Mouse (Mus musculus): Measurements from ENCODE around the gene Jak1. TPM values are rescaled to one million over a fixed set of nuclear protein-coding genes. Genes with fewer than 3 reads are reported as not detected.

Gene Jak1
- total RNA-seq (2021) = 100 to 1,000 TPM; 122 to 126 TPM

DNA sequence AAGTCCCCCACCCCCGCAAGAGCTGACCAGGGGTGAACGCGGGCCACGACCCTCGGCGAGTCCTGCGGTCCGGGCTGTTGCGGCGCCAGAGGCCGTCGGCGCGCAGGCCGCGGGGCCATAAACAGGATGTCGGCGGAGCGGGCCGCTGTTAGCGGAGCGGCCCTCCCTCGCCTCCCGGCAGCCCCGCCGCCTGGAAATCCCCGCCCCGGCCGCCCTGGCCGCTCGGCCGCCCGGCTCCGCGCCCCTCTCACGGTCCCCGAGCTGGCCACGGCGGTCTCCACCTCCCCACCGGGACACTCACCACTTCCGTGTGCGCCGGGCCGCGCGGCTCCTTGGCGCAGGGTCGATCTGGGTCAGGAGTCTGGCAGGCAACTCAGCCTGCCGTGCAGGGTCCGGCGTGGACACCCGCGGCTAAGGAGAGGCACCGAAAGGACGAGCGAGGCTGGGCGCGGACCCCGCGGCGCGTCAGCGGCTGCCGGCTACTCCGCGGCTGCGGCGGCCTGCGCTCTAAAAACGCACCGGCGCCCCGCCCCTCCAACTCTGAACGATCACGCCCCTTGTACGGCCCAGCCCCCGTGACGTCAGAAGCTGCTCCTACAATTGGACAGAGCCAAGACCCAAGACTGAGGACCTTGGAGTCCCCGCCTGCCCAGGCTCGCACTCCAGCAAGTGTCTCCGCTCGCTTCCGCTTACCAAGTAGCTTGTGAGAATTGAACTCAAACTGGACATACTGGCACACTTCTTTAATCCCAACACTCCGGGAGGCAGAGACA, at the start of gene Jak1:
Gene Jak1, minus strand, starts transcription at position 542 of the 773 bp plus-strand sequence.
- intact Hi-C loops (cut with DNase I) = loop anchor here (5.0 kb wide), 1 partner anchor 98 kb away; no protein-coding TSS in a partner anchor
- peak; percentile 94 to 95 for DNase-seq (ENCODE audit: low spot score in 2 of 2)

- intact Hi-C loops (cut with DNase I) = no loop called here
- no peak for DNase-seq (ENCODE audit: low spot score in 2 of 2)
Observed at GRCm38 (mm10) chr4:101312055-101312454, 47.0 kb upstream of the Jak1 start.

DNA sequence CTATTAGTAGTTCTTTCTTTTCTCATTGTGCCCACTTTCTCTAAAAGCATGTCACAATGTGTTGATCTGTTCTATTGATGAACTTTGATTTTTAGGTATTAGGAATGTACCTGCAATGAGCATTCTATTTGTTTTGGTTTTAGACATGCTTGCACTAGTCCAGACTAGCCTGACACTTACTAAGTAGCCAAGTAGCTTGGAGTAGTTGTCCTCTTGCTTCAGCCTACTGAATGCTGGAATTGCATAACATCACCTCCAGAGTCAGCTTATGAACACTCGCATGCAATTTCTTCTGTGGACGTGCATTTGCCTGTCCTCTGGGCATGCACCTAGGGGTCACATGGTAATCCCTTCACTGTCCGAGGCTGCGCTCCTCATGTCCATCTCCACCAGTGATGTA, 43.1 kb upstream of the Jak1 start:
- no peak for DNase-seq (ENCODE audit: low spot score in 2 of 2)
- intact Hi-C loops (cut with DNase I) = no loop called here

GRCm38 (mm10) chr4:101307286-101307685, 42.2 kb upstream of the Jak1 start:
- no peak for DNase-seq (ENCODE audit: low spot score in 2 of 2)
- intact Hi-C loops (cut with DNase I) = no loop called here

DNA sequence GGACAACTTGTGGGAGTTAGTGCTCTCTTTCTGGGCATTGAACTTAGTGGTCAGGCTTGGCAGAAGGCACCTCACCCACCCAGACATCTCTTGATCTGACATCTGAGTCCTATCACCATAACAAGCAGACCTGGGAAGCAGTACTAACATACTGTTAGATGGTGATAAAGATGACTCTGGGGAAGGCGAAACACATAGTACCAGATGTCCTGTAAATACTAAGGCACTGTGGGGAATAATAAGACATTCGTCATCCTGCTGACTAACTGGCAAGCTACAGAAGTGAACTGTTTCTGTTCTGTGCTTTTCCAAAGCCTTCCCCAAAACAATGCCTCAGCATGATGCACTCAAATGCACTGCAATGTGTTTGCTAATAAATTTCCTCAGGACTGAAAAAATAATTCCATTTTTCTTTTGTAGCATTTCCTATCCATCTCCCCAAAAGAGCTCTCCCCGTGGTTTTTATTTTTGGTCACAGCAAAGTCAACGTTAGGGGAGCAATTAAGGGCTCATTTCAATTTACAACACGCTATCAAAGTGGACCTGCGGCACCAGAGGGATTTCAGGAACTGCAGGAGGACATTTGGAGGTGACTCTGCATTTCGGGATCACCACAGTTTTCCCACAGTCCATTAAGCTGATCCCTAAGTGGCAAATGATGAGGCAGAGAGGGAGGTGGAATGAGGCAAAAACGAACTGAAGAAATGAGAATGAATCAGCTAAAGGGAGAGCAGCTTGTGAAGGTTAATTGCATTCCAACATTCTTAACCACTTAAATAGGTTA, 41.2 kb upstream of the Jak1 start:
- DNase-seq (ENCODE audit: low spot score in 2 of 2) = no peak

DNA sequence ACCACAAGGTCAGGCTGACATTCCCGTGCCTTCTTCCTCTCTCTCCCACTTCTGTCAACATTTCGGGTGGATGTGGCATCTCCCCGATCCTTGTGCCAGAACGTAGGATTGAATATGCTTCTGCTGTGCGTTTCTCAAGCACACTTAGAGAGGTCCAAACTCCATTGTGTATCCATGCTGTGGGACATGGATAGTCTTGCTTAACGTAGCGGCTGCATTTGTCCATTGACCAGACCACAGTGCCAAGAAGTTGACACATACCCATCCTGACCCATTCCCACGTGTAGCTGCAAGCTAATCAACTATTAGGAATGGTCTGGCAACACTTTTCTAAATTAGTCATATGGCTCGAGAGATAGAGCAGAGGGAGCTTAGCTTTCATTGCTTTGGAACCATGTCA, 40.0 kb upstream of the Jak1 start:
- intact Hi-C loops (cut with DNase I) = no loop called here
- DNase-seq (ENCODE audit: low spot score in 2 of 2) = no peak

More for the DNA sequence above, 41.2 kb upstream of the Jak1 start:
- intact Hi-C loops (cut with DNase I) = no loop called here

- intact Hi-C loops (cut with DNase I) = no loop called here
- no peak for DNase-seq (ENCODE audit: low spot score in 2 of 2)
Observed at GRCm38 (mm10) chr4:101304114-101304513, 39.0 kb upstream of the Jak1 start.

DNA sequence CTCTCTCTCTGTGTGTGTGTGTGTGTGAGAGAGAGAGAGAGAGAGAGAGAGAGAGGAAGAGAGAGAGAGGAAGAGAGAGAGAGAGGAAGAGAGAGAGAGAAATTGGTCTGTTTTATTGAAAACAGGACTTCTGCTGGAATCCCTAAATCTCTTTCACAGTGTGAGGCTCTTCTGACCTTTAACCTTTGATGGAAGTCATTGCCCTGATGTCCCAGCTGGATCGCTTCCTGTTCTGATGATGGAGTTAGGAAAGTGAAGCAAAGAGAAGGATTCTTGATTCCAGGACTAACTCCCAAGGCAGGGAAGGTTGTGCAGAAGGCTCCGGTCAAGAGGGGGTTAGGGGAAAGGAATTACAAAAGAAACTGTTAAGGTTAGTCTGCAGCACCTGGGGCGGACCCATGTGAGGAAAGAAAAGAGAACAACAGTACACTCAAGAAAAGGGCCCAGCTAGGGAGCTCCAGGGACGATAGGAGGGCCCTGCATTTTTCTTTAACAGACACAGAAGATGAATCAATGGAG, 35.4 kb upstream of the Jak1 start:
- DNase-seq (ENCODE audit: low spot score in 2 of 2) = no peak
- intact Hi-C loops (cut with DNase I) = no loop called here

- intact Hi-C loops (cut with DNase I) = no loop called here
- no peak for DNase-seq (ENCODE audit: low spot score in 2 of 2)
Observed at GRCm38 (mm10) chr4:101298311-101298990, 33.4 kb upstream of the Jak1 start.

DNA sequence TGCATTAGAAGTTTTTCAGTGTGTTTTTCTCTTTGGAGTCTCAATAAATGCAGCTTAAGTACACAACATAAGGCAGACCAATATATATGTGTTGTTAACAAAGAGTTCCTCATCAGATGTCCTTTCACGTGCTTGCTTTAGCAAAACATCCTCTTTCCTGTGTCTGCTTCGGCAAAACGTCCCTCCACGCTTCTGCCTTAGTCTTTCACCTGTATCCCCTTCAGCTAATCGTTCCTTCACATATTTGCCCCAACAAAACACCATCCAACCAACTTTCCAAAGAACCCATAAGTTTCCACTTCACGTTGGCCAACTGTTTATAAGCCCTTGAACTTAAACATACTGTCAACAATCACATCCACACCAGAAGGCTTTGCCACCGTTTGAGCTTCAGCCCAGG, 31.8 kb upstream of the Jak1 start:
- DNase-seq (ENCODE audit: low spot score in 2 of 2) = no peak
- intact Hi-C loops (cut with DNase I) = no loop called here

- no peak for DNase-seq (ENCODE audit: low spot score in 2 of 2)
- intact Hi-C loops (cut with DNase I) = no loop called here
Observed at GRCm38 (mm10) chr4:101295788-101296187, 30.7 kb upstream of the Jak1 start.

DNA sequence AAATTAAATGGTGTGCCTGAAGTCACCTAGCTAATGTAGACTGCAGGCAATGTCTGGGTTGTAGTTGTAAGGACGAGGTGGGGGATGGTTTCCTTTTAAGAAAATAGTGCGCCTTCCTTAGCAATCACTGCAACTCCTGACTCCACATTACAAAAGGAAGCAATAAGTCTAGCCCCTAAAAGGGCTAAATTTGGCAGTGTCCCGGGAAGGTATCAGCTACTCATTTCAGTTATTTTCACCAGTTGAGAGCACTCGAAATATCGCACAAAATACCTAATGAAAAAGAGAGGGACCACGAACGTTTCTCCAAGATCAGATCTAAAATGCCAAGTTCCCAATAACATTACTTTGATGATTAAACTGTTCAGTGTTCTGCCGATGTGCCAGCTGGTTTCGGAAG, 28.6 kb upstream of the Jak1 start:
- no peak for DNase-seq (ENCODE audit: low spot score in 2 of 2)
- intact Hi-C loops (cut with DNase I) = loop anchor here (2.0 kb wide), 1 partner anchor 63 kb away; no protein-coding TSS in a partner anchor

DNA sequence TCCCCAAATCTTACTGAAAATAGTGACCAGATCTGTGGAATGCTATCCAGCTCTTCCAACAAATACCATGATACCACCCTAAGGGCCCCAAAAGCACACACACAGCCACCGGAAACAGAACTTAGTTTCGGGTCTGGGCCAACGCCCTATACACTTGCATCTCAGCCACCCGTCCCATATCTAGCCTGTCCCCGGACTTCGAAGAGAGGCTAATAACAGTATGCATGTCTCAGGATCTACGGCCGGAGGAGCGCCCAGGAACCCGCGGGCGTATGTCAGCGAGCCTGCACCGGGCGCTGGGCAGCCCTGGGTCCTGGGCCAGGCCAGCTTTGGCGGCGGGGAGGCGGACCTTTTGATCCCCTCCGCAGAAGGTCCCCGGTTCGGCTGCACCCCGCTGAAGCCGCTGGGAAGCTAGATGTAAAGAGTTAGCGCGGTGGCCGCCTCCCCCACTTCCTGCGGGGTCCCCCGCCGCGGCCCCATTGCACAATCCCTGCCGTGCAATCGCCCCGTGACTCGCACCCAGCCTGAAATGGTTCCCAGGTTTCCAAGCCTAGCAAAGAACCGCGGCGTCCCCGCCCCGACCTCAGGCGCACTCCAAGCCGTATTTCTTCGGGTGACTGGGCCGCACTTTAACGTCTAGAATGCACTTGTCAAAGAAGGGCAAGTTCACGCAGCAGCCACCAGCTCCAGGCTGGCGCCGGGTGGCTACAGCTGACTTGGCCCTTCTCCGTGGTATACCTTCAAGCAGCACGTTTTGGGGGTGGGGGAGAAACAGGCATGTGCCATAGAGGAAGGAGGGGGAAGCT, 27.9 kb upstream of the Jak1 start:
- intact Hi-C loops (cut with DNase I) = loop anchor here (2.0 kb wide), 1 partner anchor 64 kb away; no protein-coding TSS in a partner anchor
- peak in 1 of 2 experiments; percentile 41 for DNase-seq (ENCODE audit: low spot score in 2 of 2)

- intact Hi-C loops (cut with DNase I) = loop anchor here (2.0 kb wide), 1 partner anchor 65 kb away; no protein-coding TSS in a partner anchor
- peak; percentile 84 to 85 for DNase-seq (ENCODE audit: low spot score in 2 of 2)
Observed at GRCm38 (mm10) chr4:101292028-101292735, 27.1 kb upstream of the Jak1 start.

- DNase-seq (ENCODE audit: low spot score in 2 of 2) = no peak
- intact Hi-C loops (cut with DNase I) = no loop called here
Observed at GRCm38 (mm10) chr4:101288292-101288691, 23.2 kb upstream of the Jak1 start.

- no peak for DNase-seq (ENCODE audit: low spot score in 2 of 2)
- intact Hi-C loops (cut with DNase I) = no loop called here
Observed at GRCm38 (mm10) chr4:101286562-101286961, 21.5 kb upstream of the Jak1 start.

GRCm38 (mm10) chr4:101285906-101286432, 20.9 kb upstream of the Jak1 start:
- DNase-seq (ENCODE audit: low spot score in 2 of 2) = no peak
- intact Hi-C loops (cut with DNase I) = no loop called here

- no peak for DNase-seq (ENCODE audit: low spot score in 2 of 2)
- intact Hi-C loops (cut with DNase I) = no loop called here
Observed at GRCm38 (mm10) chr4:101283938-101284337, 18.9 kb upstream of the Jak1 start.

Data from left cerebral cortex, postnatal 36 days (tissue).